Mouse (Mus musculus): ENCODE data around the gene Svs3b. TPM values are rescaled to one million over a fixed set of nuclear protein-coding genes. Genes with fewer than 3 reads are reported as not detected.
"Not testable (repeated sequence)": the region's sequence is repeated elsewhere in the genome, so short reads cannot be mapped to it uniquely, and the experiment has no call there.

Svs3b gene
- polyA plus RNA-seq, 1 experiment = not detected

DNA sequence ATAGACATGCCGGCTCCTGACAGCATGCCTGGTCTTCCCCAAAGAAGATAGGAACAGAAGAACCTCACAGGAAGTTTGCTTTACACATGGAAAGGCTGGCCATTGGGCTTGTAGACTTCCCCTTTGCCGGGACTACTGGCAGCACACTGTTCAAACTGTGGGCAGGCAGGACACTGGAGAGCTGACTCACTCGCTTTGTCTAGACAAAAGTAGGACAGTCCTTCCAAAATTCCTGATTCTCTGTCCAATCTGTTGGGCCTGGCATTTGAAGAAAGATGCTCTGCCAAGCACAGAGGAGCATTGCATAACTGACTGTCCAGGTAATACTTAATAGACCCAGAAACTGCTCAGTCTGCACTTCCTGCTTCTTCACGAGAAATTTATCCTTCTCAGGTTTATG lies 49.8 kb downstream of the Svs3b start:
- no peaks in the 10 kb centered on the region for H3K79me2 ChIP-seq (ENCODE audit: control insufficient read depth, insufficient read depth)
- H3K36me3 ChIP-seq (ENCODE audit: control insufficient read depth, insufficient read depth) = no peaks in the 10 kb centered on the region
- peaks cover 21% of the 10 kb centered on the region for H3K27me3 ChIP-seq (ENCODE audit: control insufficient read depth, insufficient read depth, insufficient read length)
- no peak overlapping the region for H3ac ChIP-seq (ENCODE audit: control insufficient read depth, insufficient read length)
- no peak overlapping the region for H3K4me3 ChIP-seq
- H3K4me2 ChIP-seq (ENCODE audit: low read depth) = no peak overlapping the region
- TF ChIP-seq POLR2AphosphoS2 (IDR thresholded peaks at IDR 0.05; ENCODE audit: insufficient read length, low read depth) (no peak), MYOD1 (IDR thresholded peaks at IDR 0.05; ENCODE audit: control insufficient read depth in 1 of 3, insufficient read length in 2 of 3, low read depth in 2 of 3) (no peak), TCF12 (IDR thresholded peaks at IDR 0.05; ENCODE audit: insufficient read depth, poor library complexity, severe bottlenecking) (no peak), MYOG (IDR thresholded peaks at IDR 0.05; ENCODE audit: control insufficient read depth in 1 of 3, insufficient read depth in 1 of 3, insufficient read length in 2 of 3, low read depth in 2 of 3) (no peak), MAX (IDR thresholded peaks at IDR 0.05; ENCODE audit: low read depth) (no peak), REST (IDR thresholded peaks at IDR 0.05; ENCODE audit: insufficient read depth, insufficient read length) (no peak), POLR2A (IDR thresholded peaks at IDR 0.05; ENCODE audit: insufficient read length, low read depth) (no peak), TCF3 (IDR thresholded peaks at IDR 0.05; ENCODE audit: insufficient read length, low read depth) (no peak), SRF (IDR thresholded peaks at IDR 0.05; ENCODE audit: control insufficient read depth, insufficient read length, low read depth) (no peak), E2F4 (IDR thresholded peaks at IDR 0.05; ENCODE audit: insufficient read depth) (no peak), USF1 (IDR thresholded peaks at IDR 0.05; ENCODE audit: low read depth) (no peak), CEBPB (IDR thresholded peaks at IDR 0.05; ENCODE audit: insufficient read depth, poor library complexity, severe bottlenecking) (no peak)

DNA sequence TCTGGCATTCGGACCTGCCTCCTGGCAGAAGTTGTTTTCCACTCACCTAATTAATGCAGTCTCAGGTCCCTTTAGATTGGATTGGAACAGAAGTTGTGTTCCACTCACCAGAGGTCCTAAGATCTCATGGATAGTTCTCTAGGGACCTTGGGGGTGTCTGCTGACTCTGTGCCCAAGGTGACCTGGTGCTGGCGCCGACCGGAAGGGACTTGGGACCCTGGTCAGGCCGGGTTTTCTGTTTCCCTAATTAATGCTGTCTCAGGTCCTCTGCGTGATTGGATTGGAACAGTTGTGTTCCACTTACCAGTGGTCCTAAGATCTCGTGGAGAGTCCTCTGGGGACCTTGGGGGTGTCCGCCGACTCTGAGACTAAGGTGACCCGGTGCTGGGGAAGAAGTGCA lies 50.4 kb downstream of the Svs3b start:
- not testable (repeated sequence) for H3K79me2 ChIP-seq (ENCODE audit: control insufficient read depth, insufficient read depth); H3ac ChIP-seq (ENCODE audit: control insufficient read depth, insufficient read length); H3K36me3 ChIP-seq (ENCODE audit: control insufficient read depth, insufficient read depth); H3K4me3 ChIP-seq; H3K4me2 ChIP-seq (ENCODE audit: low read depth)
- H3K27me3 ChIP-seq (ENCODE audit: control insufficient read depth, insufficient read depth, insufficient read length) = peaks cover 21% of the 10 kb centered on the region

Other genes with a start within 250 kb of the Svs3b start
- gene Pabpc1l, start 231.2 kb downstream of the Svs3b start, polyA plus RNA-seq (2012; fragmentation: generic; extraction: Trizol) = 1.5 TPM
- gene Stk4, start 186.3 kb downstream of the Svs3b start, polyA plus RNA-seq (2012; fragmentation: generic; extraction: Trizol) = 9.8 TPM
- gene Tomm34, start 185.5 kb downstream of the Svs3b start, polyA plus RNA-seq (2012; fragmentation: generic; extraction: Trizol) = 24.1 TPM
- not detected for gene Kcns1, start 85.5 kb downstream of the Svs3b start, polyA plus RNA-seq (2012; fragmentation: generic; extraction: Trizol)
- not detected for gene Wfdc5, start 73.9 kb downstream of the Svs3b start, polyA plus RNA-seq (2012; fragmentation: generic; extraction: Trizol)
- not detected for gene Wfdc12, start 66.0 kb downstream of the Svs3b start, polyA plus RNA-seq (2012; fragmentation: generic; extraction: Trizol)
- not detected for gene Wfdc15a, start 56.5 kb downstream of the Svs3b start, polyA plus RNA-seq (2012; fragmentation: generic; extraction: Trizol)
- gene Wfdc15b, start 35.0 kb downstream of the Svs3b start, polyA plus RNA-seq (2012; fragmentation: generic; extraction: Trizol) = not detected
- gene Svs2, start 18.2 kb downstream of the Svs3b start, polyA plus RNA-seq (2012; fragmentation: generic; extraction: Trizol) = not detected
- gene Svs4, start 21.8 kb upstream of the Svs3b start, polyA plus RNA-seq (2012; fragmentation: generic; extraction: Trizol) = not detected
- not detected for gene Svs3a, start 32.6 kb upstream of the Svs3b start, polyA plus RNA-seq (2012; fragmentation: generic; extraction: Trizol)
- not detected for gene Svs6, start 60.1 kb upstream of the Svs3b start, polyA plus RNA-seq (2012; fragmentation: generic; extraction: Trizol)
- not detected for gene Svs5, start 76.1 kb upstream of the Svs3b start, polyA plus RNA-seq (2012; fragmentation: generic; extraction: Trizol)
- 9.4 TPM for gene Slpi, start 132.5 kb upstream of the Svs3b start, polyA plus RNA-seq (2012; fragmentation: generic; extraction: Trizol)
- 0.06 TPM for gene Rbpjl, start 146.5 kb upstream of the Svs3b start, polyA plus RNA-seq (2012; fragmentation: generic; extraction: Trizol)
- gene Matn4, start 148.5 kb upstream of the Svs3b start, polyA plus RNA-seq (2012; fragmentation: generic; extraction: Trizol) = 0.01 TPM
- gene Sdc4, start 187.2 kb upstream of the Svs3b start, polyA plus RNA-seq (2012; fragmentation: generic; extraction: Trizol) = 52.4 TPM
- 47.6 TPM for gene Sys1, start 200.3 kb upstream of the Svs3b start, polyA plus RNA-seq (2012; fragmentation: generic; extraction: Trizol)
- gene Gm20458, start 204.3 kb upstream of the Svs3b start, polyA plus RNA-seq (2012; fragmentation: generic; extraction: Trizol) = 31.6 TPM
- not detected for gene Trp53tg5, start 217.1 kb upstream of the Svs3b start, polyA plus RNA-seq (2012; fragmentation: generic; extraction: Trizol)
- 16.4 TPM for gene Dbndd2, start 229.5 kb upstream of the Svs3b start, polyA plus RNA-seq (2012; fragmentation: generic; extraction: Trizol)
- 79.2 TPM for gene Pigt, start 240.9 kb upstream of the Svs3b start, polyA plus RNA-seq (2012; fragmentation: generic; extraction: Trizol)

Measured in myocyte (in vitro differentiated cells).